Mouse (Mus musculus) liver, embryonic 12.5 days (tissue): ENCODE results near the gene Larp6. TPM values are rescaled to one million over a fixed set of nuclear protein-coding genes. Genes with fewer than 3 reads are reported as not detected.

ENCODE experiments used
- ATAC-seq: fragments of 200-750 bp; cut with Nextera tagmentation; 2 replicates; pipeline ENCODE4 v1.8.0; 2017; ENCODE audit warnings: moderate number of reproducible peaks, mild to moderate bottlenecking, moderate library complexity
- H3K27ac ChIP-seq: fragments of 300-500 bp; sonication (generic); 2 replicates; pipeline ENCODE4 v1.5.1; 2016; ENCODE audit warnings: mild to moderate bottlenecking
- H3K27me3 ChIP-seq: fragments of 300-500 bp; sonication (generic); replicated peaks from 2 replicates; pipeline ENCODE4 v1.6.1; 2016; ENCODE audit warnings: mild to moderate bottlenecking, moderate library complexity
- H3K36me3 ChIP-seq: fragments of 300-500 bp; sonication (generic); 2 replicates; pipeline ENCODE4 v1.6.1; 2016; ENCODE audit warnings: mild to moderate bottlenecking, moderate library complexity
- H3K4me1 ChIP-seq: fragments of 300-500 bp; sonication (generic); 2 replicates; pipeline ENCODE4 v1.6.1; 2016
- H3K4me2 ChIP-seq: fragments of 300-500 bp; sonication (generic); 2 replicates; pipeline ENCODE4 v1.6.1; 2016; ENCODE audit warnings: mild to moderate bottlenecking, moderate library complexity
- H3K4me3 ChIP-seq: fragments of 300-500 bp; sonication (generic); 2 replicates; pipeline ENCODE4 v1.5.1; 2016; ENCODE audit warnings: mild to moderate bottlenecking, moderate library complexity
- H3K9ac ChIP-seq: fragments of 300-500 bp; sonication (generic); 2 replicates; pipeline ENCODE4 v1.6.1; 2016; ENCODE audit warnings: mild to moderate bottlenecking, moderate library complexity
- H3K9me3 ChIP-seq: fragments of 300-500 bp; sonication (generic); replicated peaks from 2 replicates; pipeline ENCODE4 v1.6.1; 2016; ENCODE audit warnings: mild to moderate bottlenecking, moderate library complexity
- WGBS: fragments of 180-500 bp; shearing (Covaris S2); methylation state at CpG from one replicate; pipeline ENCODE4 v1.1.7; 2016; ENCODE audit not compliant: insufficient replicate concordance; 5-methylcytosine and 5-hydroxymethylcytosine counted together
- polyA plus RNA-seq: library from polyadenylated mRNA; unstranded; fragments of >200 nt; fragmentation: Nextera tagmentation; extraction: Ambion mirVana; gene quantifications from 2 replicates; pipeline ENCODE4 v1.2.1, GENCODE M21; 2016

Gene Larp6
- polyA plus RNA-seq, 1 experiment from 2014 or later = 0.05 TPM

DNA sequence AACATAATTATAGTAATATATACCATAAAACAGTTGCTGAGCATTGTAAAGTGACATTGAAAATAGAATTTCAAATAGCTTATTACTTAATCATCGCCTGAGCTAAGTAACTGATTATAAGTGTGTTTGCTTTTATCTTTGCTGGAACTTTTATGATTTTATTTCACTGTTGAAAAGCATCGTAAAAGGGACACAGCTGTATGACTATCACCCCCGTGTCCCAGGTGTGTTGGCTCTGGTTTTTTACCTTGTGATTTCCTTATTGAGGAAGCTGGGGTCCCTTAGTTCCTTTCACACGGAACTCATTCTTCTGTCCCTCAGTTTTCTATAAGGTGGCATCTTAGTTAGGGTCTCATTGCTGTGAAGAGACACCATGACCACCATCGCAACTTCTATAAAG is 34.9 kb downstream of the Larp6 start:
- H3K9ac ChIP-seq = no peak overlapping the region
- H3K36me3 ChIP-seq = no peaks in the 10 kb centered on the region
- H3K9me3 ChIP-seq = peaks cover 4% of the 10 kb centered on the region; the same call in 1 of the 2 replicates
- no peaks in the 10 kb centered on the region for H3K4me1 ChIP-seq
- no peak overlapping the region for H3K27ac ChIP-seq
- H3K4me2 ChIP-seq = no peak overlapping the region
- no peak overlapping the region for H3K4me3 ChIP-seq
- no peak for ATAC-seq
- peaks cover 6% of the 10 kb centered on the region; the same call in 1 of the 2 replicates for H3K27me3 ChIP-seq
- WGBS = 75% methylated on average over 5 of the region's 5 CpGs

DNA sequence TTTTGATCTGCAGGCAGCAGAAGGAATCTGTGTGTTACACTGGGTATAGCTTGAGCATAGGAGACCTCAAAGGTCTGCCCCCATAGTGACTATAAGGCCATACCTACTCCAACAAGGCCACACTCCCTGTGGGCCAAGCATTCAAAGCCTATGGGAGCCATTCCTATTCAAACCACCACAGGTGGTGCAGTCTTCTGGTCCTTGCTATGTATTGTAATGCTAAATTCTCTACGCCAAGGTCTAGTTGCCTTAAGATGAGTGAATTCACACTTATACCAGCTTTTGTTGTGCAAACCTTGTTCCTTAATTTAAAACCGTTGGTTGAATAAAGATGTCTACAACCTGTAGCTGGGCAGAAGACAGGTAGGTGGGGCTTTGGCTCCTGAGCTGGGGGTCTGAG is 35.4 kb downstream of the Larp6 start:
- no peak overlapping the region for H3K4me2 ChIP-seq
- WGBS = 66% methylated on average over 2 of the region's 2 CpGs
- no peak overlapping the region for H3K27ac ChIP-seq
- peaks cover 3% of the 10 kb centered on the region; the same call in 1 of the 2 replicates for H3K27me3 ChIP-seq
- H3K36me3 ChIP-seq = no peaks in the 10 kb centered on the region
- H3K9ac ChIP-seq = no peak overlapping the region
- no peak for ATAC-seq
- peaks cover 4% of the 10 kb centered on the region; the same call in 1 of the 2 replicates for H3K9me3 ChIP-seq
- H3K4me1 ChIP-seq = no peaks in the 10 kb centered on the region
- no peak overlapping the region for H3K4me3 ChIP-seq

DNA sequence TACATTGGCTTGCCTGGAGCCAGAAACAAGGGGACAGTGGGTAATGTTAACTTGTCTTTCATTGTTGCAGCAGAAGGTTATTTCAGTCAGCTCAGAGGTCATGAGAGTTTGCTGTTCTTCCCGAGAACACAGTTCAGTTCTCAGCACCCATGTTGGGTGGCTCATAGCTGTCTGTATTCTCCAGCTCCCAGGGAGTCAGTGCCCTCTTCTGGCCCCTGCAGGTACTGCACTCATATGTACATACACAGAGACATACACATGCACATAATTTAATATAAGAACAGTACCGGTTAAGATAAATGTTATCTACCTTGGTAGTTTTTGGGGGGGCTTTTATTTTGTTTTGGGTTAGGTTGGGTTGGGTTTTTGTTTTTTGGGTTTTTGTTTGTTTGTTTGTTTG is 36.3 kb downstream of the Larp6 start:
- Histone ChIP-seq H3K4me1 (no peaks in the 10 kb centered on the region), H3K9me3 (peaks cover 4% of the 10 kb centered on the region; the same call in 1 of the 2 replicates), H3K9ac (no peak overlapping the region), H3K27me3 (no peaks in the 10 kb centered on the region; the same call in 1 of the 2 replicates), H3K36me3 (no peaks in the 10 kb centered on the region), H3K4me2 (no peak overlapping the region), H3K4me3 (no peak overlapping the region), H3K27ac (no peak overlapping the region)
- ATAC-seq = no peak
- WGBS = 68% methylated on average over 2 of the region's 2 CpGs

DNA sequence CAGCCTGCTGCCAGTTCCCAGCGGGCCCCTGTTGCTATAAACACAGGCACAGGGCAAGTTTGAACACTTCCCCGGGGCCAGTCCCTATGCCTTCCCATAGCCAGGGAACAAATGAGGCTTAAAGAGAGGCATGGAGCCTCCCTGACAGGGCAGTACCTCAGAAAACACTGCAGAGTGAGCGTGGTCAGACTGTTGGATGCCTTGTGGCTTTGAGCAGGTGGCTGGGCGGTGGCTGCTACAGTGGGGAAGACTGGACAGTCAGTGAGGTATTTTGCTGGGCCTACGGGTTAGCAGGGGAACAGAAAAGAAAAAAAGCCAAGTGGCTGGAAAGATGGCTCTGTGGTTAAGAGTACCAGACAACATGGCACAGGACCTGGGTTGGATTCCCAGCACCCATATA is 38.3 kb downstream of the Larp6 start:
- WGBS = 64% methylated on average over 5 of the region's 5 CpGs
- H3K36me3 ChIP-seq = no peaks in the 10 kb centered on the region
- H3K27ac ChIP-seq = no peak overlapping the region
- H3K27me3 ChIP-seq = no peaks in the 10 kb centered on the region
- no peaks in the 10 kb centered on the region for H3K4me1 ChIP-seq
- peaks cover 4% of the 10 kb centered on the region; the same call in 1 of the 2 replicates for H3K9me3 ChIP-seq
- ATAC-seq = no peak
- H3K4me2 ChIP-seq = no peak overlapping the region
- no peak overlapping the region for H3K4me3 ChIP-seq
- no peak overlapping the region for H3K9ac ChIP-seq

DNA sequence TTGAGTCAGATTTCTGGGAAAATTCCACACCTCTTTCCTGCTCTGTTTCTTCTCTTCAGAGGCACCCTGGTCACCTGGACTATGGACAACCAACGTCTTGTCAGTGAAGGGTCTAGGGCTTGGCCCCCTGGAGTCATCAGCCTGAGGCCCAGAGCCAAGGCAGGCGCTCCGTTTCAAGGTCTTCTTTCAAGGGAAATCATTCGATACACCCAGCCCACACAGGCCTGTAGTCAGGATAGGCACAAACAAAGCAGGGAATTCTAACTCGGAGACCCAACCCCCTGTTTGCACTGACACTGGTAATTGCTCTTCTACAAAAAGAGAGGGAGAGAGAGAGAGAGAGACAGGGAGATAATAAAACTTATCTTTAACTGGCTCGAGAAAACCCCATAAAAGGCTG is 39.2 kb downstream of the Larp6 start:
- Histone ChIP-seq H3K9me3 (peaks cover 4% of the 10 kb centered on the region; the same call in 1 of the 2 replicates), H3K36me3 (no peaks in the 10 kb centered on the region), H3K4me3 (no peak overlapping the region), H3K4me2 (no peak overlapping the region), H3K4me1 (peaks cover 6% of the 10 kb centered on the region), H3K9ac (no peak overlapping the region), H3K27me3 (no peaks in the 10 kb centered on the region), H3K27ac (no peak overlapping the region)
- 54% methylated on average over 6 of the region's 6 CpGs for WGBS
- ATAC-seq = no peak

DNA sequence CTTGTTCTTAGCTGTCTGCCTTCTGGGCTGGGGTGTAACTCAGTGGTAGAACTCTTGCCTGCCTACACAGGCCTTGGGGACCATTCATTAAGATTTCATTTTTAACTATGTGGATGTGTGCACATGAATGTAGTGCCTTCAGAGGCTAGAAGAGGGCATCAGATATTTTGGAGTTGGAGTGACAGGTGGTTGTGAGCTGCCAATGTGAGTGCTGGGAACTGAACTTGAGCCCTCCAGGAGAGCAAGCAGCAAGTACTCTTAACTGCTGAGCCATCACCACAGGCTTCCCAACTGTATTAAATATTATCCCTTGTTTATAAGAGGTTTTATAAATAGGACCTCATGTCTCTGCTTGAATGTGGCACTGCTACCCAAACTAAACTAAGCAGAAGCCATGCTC is 39.8 kb downstream of the Larp6 start:
- Histone ChIP-seq H3K4me3 (no peak overlapping the region), H3K9me3 (peaks cover 4% of the 10 kb centered on the region; the same call in 1 of the 2 replicates), H3K27me3 (no peaks in the 10 kb centered on the region), H3K27ac (no peak overlapping the region), H3K4me2 (no peak overlapping the region), H3K4me1 (peaks cover 8% of the 10 kb centered on the region), H3K9ac (no peak overlapping the region), H3K36me3 (no peaks in the 10 kb centered on the region)
- no peak for ATAC-seq

DNA sequence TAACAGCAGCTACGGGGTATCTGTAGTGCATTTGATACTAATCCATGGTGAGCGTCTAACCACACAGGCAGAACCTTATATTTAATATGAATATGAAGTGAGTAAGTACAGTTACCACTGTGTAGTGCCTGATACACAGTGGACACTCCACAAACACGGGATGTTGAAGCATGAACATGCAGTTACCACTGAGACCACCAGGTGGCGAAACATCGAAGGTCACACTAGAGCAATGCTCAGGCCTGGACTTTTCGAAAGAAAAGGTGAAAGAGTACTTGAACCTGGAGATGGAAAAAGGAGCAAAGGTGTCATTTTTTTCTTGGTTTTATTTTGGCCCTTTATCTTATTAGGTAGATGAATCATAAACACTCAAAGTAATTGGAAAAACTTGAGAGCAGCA is 43.5 kb downstream of the Larp6 start:
- H3K9me3 ChIP-seq = no peaks in the 10 kb centered on the region
- H3K4me3 ChIP-seq = no peak overlapping the region
- no peak for ATAC-seq
- peaks cover 8% of the 10 kb centered on the region for H3K4me1 ChIP-seq
- no peak overlapping the region for H3K4me2 ChIP-seq
- WGBS = 30% methylated on average over 6 of the region's 6 CpGs
- H3K9ac ChIP-seq = no peak overlapping the region
- H3K27me3 ChIP-seq = no peaks in the 10 kb centered on the region
- H3K27ac ChIP-seq = no peak overlapping the region
- no peaks in the 10 kb centered on the region for H3K36me3 ChIP-seq

DNA sequence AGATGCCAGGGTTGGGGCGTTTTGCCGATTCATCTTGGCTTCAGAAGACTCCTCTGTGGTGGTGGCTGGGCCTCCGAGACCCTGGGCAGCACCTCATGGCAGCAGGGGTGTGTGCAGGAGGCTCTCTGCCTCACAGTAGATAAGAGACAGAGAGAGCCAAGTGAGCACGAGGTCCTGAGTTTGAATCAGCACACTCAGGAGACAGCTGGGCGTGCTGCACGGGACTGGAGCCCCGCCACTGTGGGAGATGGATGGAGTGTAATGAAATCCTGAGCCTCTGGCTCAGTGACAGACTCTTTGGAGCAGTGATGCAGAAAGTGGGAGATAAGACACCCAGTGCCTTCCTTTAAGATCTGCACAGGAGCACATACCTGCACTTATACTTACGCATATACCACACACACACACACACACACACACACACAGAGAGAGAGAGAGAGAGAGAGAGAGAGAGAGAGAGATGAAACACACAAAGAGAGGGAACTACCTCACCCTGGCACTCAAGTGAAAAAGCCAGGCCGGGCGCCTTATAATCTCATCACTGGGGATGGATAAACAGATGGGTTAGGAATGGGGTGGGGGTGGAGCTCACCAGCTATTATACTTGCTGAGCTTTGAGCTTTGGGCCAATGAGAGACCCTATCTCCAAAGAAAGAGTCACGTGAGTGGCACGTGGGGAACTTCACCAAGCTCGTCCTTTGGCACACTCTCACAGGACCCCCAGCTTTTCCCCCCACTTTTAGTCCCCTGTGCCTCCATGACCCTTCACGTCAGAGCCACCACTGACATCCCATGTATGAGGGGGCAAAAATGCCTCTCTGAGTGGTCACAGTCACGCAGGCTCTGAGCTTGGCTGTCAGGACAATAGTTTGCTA is 44.3 kb downstream of the Larp6 start:
- ATAC-seq = no peak
- no peak overlapping the region for H3K4me2 ChIP-seq
- no peak overlapping the region for H3K27ac ChIP-seq
- H3K9ac ChIP-seq = no peak overlapping the region
- WGBS = 55% methylated on average over 15 of the region's 15 CpGs
- peaks cover 8% of the 10 kb centered on the region for H3K4me1 ChIP-seq
- no peaks in the 10 kb centered on the region for H3K27me3 ChIP-seq
- no peak overlapping the region for H3K4me3 ChIP-seq
- no peaks in the 10 kb centered on the region for H3K9me3 ChIP-seq
- H3K36me3 ChIP-seq = no peaks in the 10 kb centered on the region

DNA sequence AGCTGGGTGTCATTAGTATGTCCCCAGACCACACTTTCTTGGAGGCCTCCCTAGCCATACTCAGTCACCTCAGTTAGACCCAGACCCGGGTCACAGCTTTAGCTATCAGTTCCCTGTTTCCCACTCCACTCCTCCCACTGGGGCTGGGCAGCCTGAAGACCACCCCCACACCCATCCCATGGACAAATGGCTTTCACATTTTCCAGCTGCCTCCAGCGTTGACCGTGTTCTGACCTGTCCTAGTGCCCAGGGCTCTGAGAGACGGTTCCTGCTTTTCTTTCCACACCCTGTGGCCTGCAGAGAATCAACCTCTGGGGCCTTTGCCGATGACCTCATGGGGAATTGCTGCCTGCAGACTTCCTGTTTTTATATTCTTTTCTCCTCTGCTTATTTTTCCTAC is 45.0 kb downstream of the Larp6 start:
- H3K4me1 ChIP-seq = peaks cover 8% of the 10 kb centered on the region
- H3K36me3 ChIP-seq = no peaks in the 10 kb centered on the region
- no peak for ATAC-seq
- no peaks in the 10 kb centered on the region for H3K9me3 ChIP-seq
- no peak overlapping the region for H3K4me2 ChIP-seq
- H3K9ac ChIP-seq = no peak overlapping the region
- H3K27ac ChIP-seq = no peak overlapping the region
- 24% methylated on average over 5 of the region's 5 CpGs for WGBS
- no peak overlapping the region for H3K4me3 ChIP-seq
- H3K27me3 ChIP-seq = no peaks in the 10 kb centered on the region

DNA sequence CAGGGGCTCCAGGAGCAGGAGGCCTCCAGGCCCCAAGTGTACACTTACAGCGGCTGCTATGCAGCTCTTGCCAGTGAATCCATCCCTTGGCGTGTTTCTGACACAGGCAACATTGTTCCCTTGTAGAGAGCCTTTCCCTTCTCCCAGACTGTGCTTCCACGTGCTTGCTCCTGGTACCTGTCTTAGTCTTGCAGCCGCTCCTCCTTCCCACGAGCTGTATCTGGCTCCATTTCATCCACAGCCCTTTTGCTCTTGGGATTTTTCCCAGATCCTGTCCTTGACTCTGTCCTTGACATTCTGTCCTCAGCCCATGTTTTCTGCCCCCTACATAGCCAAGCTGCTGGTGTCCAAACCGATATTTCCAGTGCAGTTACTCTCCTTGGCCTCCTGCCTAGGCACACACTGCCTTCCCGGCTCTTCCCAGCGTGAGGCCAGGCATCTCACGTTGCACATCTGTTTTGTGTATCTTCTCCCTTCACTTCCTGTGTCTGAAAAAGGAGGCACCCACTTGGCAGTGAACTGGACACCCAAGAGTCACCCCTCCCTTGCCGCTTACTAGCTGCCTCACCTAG is 46.7 kb downstream of the Larp6 start:
- WGBS = 55% methylated on average over 10 of the region's 10 CpGs
- H3K9ac ChIP-seq = no peak overlapping the region
- H3K4me1 ChIP-seq = peaks cover 8% of the 10 kb centered on the region
- no peak overlapping the region for H3K4me2 ChIP-seq
- no peak overlapping the region for H3K4me3 ChIP-seq
- no peaks in the 10 kb centered on the region for H3K27me3 ChIP-seq
- no peak overlapping the region for H3K27ac ChIP-seq
- no peaks in the 10 kb centered on the region for H3K9me3 ChIP-seq
- no peak for ATAC-seq
- no peaks in the 10 kb centered on the region for H3K36me3 ChIP-seq

DNA sequence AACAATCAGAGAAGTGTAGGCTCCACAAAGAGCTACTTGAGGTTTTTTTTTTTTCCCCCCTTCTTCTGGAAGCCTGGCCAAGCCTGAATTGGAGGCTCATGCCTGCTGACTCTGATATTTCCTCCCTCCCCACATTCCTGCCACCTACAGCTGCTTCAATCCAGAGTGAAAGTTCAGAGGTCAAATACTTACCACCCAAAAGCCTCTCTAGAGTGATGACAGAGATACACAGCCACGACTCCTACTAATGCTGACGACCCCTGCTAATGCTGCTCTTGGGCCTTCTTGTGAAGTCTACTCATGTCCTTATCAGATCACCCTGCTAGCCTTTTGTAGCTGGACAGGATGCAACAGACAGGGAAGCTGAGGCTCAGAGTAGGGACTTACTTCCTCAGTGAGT is 52.4 kb downstream of the Larp6 start:
- Histone ChIP-seq H3K4me1 (no peaks in the 10 kb centered on the region), H3K27ac (no peak overlapping the region), H3K4me2 (no peak overlapping the region), H3K9ac (no peak overlapping the region), H3K27me3 (no peaks in the 10 kb centered on the region), H3K4me3 (no peak overlapping the region), H3K36me3 (no peaks in the 10 kb centered on the region), H3K9me3 (no peaks in the 10 kb centered on the region)
- WGBS = 16% methylated on average over 2 of the region's 2 CpGs
- ATAC-seq = no peak

DNA sequence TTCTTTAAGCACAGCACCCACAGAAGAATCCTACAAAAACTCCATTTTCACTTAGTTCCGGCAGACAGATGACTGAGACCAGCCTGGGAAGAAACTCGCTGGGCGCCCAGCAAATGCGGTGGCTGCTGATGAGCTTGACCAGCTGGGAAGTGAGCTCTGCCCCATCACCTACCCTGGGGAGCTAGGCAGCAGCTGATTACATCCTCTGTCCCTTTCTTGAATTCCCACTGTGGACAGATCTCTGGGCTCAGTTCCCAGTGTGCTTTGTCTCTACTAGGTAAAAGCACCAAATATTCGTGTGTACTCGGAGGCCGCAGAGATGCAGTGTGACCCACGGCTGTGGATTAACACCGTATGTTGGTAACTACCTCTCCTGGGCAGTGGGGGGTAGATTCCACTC is 55.6 kb downstream of the Larp6 start:
- Histone ChIP-seq H3K4me1 (no peaks in the 10 kb centered on the region), H3K4me3 (no peak overlapping the region), H3K27me3 (no peaks in the 10 kb centered on the region), H3K9ac (no peak overlapping the region), H3K36me3 (no peaks in the 10 kb centered on the region), H3K4me2 (no peak overlapping the region), H3K27ac (no peak overlapping the region), H3K9me3 (no peaks in the 10 kb centered on the region)
- WGBS = 80% methylated on average over 9 of the region's 9 CpGs
- ATAC-seq = no peak
